Mouse (Mus musculus): Measurements from ENCODE around the gene Gbp2.
"Not testable (repeated sequence)": the region's sequence is repeated elsewhere in the genome, so short reads cannot be mapped to it uniquely, and the experiment has no call there.

The Gbp2 gene

DNA sequence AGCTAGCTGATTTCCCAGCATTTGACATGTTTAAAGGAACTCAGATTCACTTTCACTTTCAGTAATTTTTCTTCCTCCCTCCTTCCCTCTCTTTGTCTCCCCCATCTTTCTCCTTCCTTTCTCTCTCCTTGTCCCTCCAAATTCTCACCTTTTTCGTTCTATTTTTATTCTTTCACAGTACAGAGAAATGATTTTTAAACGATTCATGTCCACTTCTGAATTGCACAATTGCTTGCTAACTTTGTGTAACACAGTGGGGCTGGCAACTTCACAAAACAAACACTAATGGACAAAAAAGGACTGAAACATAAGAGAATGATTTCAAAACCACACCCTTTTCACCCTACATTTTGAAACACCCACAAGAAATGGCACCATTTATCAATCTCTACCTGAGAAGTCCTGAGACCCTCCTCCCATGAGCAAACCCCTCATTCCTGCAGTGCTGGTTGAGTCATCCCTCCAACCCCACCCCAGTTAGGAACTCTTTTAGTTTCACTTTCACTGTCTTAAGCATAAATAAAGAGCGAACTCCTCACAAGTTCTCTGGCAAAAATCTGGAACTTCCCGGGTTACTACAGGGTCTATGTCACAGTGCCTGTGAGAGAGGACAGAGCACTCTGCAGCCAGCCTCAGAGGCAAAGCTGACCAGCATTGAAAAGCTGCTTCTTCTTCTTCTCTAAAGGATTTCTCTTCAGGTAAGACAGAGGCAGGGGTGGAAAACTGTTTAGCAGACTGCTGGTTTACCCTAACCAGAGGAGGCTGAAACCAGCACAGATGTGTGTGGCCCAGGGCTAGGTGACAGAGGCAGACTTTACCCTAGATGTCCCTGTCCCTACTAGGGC is at the start of gene Gbp2:
TSS of gene Gbp2 (plus strand) at position 492 of the 845 bp plus-strand sequence.
- peak; percentile 27 for DNase-seq (ENCODE audit: low spot score)

DNA sequence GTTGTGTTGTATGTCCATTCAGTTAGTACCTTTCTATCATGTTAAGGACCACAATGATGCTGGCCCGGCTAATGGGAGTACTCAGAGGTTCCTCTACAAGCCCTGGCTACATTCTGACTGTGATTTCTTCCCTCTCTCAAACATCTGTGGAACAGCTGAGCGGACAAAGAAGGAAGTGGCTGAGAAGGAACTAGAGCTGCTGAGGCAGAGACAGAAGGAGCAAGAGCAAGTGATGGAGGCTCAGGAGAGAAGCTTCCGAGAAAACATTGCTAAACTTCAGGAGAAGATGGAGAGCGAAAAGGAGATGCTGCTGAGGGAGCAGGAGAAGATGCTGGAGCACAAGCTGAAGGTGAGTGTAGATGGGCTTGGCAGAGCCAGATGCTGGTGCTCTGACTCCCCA is 49.7 kb upstream of the Gbp2 start:
- no peak for DNase-seq (ENCODE audit: low spot score)

DNA sequence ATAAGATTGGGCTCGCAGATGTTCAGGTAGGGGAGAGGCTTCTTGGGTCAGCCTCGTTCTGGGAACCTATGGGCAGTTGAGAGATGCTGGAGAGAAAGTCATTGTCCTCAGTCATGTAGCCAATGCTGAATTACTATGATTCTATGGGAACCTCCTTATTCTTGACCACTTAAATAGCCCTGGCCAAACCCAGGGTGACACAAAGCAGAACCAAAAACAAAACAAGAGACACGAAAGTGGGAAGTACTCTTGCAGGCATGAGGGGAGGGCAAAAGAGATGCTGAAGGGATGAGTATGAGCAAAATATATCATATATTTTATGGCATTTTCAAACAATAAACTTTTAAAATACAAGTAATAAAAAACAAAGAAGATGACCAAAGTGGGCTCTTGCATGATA is 43.3 kb upstream of the Gbp2 start:
- DNase-seq (ENCODE audit: low spot score) = no peak

DNA sequence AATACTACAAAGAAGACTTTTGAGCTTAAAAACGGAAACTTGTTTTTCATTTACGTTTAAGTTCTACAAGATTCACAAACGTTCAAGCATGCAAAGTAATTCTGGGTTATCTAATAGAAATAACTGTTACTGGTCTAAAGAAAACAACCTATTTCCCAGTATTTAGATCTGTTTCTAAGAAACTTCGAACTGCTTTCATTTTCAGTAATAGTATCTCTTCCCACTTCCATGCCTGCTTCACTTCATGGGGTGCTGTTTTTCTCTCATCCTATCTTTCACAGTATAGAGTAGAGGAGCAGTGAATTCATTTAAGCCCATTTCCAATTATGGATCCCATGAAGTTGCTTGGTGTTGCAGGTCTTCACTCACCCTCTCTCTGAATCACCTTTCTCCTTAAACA is 42.1 kb upstream of the Gbp2 start:
- DNase-seq (ENCODE audit: low spot score) = no peak

DNA sequence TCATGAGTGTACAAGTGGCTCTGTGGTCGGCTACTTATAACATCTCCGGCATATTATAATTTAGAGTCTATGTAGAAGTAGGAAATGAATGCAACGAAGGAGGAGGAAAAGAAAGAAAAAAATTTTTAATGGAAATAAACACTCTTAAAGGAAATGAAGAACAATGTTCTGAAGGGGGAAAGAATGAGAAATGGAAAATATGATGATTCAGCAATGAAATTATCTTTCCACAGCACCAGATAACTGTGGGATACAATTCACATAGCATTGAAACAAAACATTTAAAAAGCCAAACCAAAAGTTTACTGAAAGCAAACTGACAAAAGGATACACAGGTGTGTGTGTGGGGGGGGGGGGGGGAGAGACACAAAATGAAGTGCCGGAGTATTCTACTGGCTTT is 37.3 kb upstream of the Gbp2 start:
- no peak for DNase-seq (ENCODE audit: low spot score)

DNA sequence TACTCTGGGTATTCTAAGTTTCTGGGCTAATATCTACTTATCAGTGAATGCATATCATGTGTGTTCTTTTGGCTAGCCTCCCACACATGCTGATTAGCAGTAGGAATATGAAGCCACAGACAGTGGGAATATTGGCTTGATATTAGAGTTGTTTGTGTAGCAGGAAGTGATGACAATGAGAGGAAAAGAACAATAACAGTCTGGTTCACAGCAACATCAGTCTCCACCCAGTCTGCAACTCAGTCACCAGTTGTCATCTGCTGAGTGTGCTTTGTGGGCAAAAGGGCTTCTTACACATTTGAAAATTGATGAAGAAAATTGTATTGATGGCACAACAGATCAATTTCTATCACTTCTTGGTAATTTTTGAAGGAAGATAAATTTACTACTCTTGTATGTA is 33.0 kb upstream of the Gbp2 start:
- DNase-seq (ENCODE audit: low spot score) = no peak

DNA sequence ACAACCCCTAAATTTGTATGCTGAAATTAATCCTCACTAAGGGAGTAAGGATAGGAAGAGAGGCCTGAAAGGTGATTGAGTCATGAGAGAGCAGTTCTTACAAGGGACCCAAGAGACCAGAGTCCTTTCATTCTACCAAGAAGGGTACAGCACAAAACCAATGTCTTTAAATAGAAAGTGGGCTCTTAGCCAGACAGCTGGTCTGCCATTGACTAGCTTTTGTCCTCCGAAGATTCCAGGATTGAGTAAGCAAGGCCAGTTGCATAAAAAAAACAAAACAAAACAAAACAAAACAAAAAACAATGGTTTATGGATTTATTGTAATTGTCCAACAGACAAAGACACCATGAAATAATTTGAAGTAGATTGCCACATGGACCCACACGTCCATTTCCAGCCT is 31.5 kb upstream of the Gbp2 start:
- no peak for DNase-seq (ENCODE audit: low spot score)

DNA sequence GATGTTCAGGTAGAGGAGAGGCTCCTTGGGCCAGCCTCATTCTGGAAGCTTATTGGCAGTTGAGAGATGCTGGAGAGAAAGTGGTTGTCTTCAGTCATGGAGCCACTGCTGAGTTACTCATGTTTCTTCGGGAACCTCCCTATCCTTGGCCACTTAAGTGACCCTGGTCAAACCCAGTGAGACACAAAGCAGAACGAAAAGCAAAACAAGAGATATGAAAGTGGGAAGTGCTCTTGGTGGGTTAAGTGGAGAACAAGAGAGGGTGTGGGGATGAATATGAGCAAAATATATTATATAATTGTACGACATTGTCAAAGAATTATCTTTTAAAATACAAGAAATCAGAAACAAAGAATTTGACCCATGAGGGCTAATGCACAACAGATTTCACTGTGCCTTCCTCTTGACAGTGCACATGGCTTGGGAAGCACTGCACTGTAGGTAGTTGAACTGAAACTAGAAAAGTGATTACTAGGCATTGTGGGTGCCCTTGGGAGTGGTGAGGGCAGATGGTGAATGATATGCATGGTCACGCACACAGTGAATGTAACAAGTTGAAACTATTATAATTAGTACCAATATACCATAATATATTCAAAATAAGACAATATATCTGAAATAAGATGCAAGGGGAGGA is 29.9 kb upstream of the Gbp2 start:
- DNase-seq (ENCODE audit: low spot score) = no peak

DNA sequence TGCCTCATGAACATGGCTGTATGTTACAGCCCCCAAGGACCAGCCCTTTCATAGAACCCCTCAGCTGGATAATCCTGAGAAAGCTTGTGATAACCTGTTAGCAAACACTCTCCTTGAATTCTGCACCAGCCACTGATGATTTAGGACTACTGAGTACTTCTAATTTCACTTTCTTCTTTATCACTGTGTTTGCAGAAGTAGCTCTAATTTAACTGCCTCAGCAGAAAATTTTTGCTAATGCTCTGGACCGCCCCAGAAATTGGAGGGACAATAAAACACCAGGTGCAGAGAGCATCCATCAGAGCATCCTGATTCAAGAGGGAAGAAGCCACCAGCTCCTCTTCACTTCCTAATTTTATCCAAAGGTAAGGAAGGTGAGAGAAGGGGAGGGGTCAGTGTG is 25.9 kb upstream of the Gbp2 start, which contains the start of gene Gbp2b:
TSS of gene Gbp2b (plus strand) at position 301 of the 400 bp plus-strand sequence.
- no peak for DNase-seq (ENCODE audit: low spot score)

DNA sequence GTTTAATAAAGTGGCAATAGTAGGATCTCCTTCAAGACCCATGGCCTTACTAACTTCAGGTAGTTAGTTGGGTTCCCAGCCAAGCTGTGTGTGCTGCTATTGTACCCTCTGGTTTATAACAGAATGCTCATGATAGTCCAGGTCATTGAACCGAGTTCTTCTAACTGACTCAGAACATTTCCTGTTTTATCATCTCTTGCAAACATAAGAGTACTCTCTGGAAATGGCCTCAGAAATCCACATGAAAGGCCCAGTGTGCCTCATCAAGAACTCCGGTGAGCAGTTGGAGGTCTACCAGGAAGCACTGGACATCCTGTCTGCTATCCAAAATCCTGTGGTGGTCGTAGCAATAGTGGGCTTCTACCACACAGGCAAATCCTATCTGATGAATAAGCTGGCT is 22.5 kb upstream of the Gbp2 start:
- DNase-seq (ENCODE audit: low spot score) = no peak

DNA sequence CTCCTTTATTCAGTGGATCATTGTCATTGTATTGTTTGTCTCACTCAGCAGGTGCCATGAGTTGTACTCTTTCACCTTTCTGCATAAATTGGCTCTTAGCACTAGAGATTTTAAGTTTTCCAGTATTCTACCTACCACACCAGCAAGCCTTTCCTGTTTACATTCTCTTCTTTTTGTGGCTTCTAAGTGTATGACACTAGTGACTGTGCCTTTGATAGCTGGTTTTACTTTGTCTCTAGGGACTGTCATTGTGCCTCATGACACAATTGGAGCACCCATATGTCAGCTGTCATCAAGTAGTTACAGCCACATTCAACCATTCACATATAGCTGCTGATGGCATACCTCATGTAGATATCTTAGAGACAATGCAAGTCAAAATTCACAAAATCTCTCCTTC is 18.7 kb upstream of the Gbp2 start:
- DNase-seq (ENCODE audit: low spot score) = no peak

DNA sequence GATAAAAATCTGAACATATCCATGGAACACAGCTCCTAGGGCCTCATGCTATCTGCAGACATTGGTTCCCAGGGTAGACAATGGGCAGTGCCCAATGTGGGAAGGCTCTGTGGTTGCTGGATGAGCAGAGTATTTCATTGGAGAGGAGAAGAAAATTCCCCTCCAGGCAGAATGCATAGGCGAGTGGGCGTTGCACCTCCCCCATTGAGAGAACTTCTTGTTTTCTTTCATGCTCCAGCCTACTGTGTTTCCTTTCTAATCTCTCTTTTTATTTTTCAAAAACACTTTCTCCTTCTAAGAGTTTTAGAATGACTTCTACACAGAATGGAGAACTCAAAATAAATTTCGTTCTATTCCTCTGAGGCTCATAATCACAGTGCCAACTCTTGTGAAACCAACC is 1.7 kb upstream of the Gbp2 start:
- no peak for DNase-seq (ENCODE audit: low spot score)

DNA sequence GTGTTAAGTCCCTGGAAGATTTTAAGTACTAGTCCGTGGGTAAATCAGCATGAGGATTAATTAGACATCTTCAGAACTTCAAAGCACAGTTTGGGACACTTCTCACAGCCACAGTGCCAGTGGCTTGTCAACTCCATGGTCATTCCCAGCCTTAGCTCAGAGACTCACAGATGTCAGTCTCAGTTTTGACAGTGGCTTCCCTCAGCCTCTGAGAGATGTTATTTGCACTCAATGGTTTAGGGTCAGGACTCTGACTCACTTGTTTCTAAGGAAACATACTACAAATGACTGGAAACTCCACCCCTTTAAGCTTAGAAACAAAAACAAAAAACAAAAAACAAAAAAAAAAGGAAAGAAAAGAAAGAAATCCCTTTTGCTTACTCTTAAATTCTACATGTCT is 796 bp upstream of the Gbp2 start:
- no peak for DNase-seq (ENCODE audit: low spot score)

DNA sequence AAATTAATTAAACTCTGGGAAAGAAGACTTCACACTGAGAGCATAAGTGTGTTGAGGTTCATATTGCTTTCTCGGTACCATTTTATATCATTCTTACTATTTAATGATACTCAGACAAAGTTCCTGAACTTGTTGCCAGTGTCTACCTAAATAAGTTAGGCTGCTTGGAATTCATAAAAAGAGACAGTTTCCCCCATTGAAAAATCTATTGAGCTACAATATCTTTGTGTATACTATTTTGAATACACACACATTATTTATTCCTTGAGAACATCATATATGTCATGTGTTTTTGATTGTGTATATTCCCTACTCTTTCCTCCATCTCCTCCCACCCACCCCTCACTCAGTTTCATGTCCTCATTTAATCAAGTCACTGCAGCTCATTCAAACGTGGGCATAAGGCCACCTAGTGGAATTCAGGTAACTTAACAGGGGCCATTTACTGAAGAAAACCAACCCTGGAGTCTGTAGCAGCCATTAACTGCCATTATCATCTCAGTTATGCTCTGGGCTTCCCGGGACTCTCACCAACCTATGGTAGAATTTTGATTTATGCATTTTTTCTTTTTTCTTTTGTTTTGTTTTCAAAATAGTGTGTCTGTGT is 657 bp downstream of the Gbp2 start:
- no peak for DNase-seq (ENCODE audit: low spot score)

DNA sequence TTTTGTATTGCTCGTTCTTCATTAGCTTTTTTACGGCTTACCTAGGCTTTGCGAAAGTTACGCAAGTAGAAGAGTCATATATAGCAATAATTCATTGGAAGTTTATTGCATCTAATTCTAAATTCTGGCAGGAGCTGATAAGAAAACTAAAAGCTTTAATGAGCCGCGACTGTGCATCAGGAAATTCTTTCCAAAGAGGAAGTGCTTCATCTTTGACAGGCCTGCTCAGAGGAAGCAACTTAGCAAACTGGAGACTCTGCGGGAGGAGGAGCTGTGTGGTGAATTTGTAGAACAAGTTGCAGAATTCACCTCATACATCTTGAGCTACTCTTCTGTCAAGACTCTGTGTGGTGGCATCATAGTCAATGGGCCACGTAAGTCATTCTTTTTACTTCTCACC is 10.0 kb downstream of the Gbp2 start:
- DNase-seq (ENCODE audit: low spot score) = no peak

DNA sequence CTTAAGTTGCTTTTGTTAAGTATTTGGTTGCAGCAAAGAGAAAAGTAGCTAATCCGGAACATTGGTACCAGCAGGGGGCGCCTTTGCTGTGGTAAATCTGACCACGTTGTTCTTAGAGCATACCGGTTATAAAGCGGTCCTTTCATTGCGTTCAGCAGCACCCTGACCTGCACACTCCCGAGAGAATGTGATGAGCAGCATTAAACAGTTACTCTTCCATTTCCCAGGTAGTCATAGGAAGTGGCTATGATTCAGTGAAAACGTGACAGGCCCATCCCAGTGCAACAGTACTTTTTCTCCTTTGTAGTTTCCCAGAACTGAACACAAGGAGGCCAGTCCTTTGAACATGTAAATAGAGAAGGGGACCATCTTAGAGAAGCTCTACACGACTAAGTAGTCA is 19.8 kb downstream of the Gbp2 start:
- peak; percentile 11 for DNase-seq (ENCODE audit: low spot score)

DNA sequence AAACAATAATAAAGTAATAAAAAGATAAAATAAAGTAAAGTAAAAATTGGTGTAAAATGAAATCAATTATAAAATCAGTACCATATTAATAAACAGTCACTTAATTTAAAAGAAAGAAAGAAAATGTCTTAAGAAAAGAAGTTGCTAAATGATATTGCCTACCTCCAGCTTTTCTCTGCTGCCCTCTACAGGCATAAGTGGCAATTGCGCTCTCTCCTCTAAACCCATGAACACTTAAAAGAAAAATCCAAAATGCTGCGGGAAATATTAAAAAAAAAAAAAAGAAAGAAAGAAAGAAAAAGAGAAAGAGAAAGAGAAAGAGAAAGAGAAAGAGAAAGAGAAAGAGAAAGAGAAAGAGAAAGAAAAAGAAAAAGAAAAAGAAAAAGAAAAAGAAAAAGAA is 25.5 kb downstream of the Gbp2 start:
- peak; percentile 11 for DNase-seq (ENCODE audit: low spot score)

DNA sequence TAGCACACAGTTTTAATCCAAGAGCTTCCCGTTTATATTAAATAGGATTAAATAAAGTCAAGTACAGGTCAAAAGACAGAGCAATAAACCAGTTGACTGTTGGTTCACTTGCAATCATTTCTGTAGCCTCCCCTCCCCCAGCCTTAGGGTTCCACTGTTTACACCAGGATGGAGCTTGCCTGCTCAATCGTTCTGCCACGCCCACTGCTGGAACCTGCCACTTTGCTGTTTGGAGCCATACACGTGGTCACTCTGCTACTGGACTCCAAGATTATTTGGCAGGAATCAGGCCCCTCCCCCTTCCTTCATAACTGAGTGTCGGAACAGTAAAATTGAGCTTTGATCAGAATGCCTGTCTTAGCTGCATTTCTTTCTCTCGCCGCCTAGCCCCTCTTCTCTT is 27.4 kb downstream of the Gbp2 start:
- DNase-seq (ENCODE audit: low spot score) = not testable (repeated sequence)

DNA sequence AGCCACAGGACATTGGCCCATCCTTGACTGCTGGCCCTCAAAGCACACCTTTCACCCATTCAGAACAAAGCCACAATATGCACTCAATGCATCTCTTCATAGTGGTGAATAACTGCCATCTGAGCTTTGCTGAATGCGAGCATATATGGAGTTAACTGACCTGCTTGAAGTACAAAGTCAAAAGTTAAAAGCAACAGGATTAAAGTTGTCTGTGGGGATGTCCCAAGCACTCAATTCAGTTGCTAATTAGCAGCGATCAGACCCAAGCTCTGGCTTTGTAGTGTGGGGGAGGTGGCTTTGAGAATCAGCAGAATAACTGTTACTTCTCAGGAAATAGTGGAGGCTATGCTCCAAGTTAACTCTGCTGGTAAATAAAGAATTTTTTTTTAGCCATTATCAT is 29.8 kb downstream of the Gbp2 start:
- DNase-seq (ENCODE audit: low spot score) = no peak

DNA sequence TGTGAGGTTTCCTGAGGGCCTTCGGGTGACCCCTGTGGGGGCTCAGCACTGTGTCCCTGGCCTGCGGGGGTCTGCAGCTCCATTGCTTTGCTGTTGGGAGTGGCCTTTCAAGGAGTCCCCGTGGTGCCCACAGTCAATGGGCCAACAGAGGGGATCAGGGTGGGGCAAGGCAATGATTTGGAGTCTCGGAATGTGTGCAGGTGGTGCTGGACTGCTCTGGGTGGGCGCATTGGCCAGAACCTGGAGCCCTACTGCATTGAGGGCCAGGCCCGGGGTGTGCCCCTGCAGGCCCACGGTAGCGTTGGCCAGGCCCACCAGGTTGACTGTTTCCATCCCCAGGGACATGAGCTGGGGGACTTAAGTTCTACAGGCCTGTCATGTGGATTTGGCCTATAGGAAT is 44.3 kb downstream of the Gbp2 start:
- no peak for DNase-seq (ENCODE audit: low spot score)

DNA sequence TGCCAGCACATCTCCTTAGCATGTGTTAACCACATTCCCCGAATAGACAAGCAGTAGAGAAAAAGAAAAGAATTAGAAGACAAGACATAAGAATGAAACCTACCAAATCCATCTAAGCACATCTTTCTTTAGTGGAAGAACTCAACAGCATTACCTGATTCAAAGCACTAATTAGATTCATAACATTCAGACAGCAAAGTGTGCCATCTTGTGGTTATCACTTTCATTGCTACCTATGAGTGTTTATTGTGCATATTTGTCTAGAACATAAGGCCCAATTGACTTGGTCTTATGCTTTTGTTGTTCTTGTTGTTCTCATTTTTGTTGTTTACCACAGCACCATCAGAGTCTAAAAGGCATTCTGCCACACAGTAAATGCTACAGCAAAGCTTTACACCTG is 54.2 kb downstream of the Gbp2 start:
- no peak for DNase-seq (ENCODE audit: low spot score)

All from ovary, postnatal 10 days (tissue).